Mouse (Mus musculus) heart, adult 9 months (tissue): ENCODE measurements around the gene Cpne9.

Experiments
- DNase-seq, 2 experiments: peaks; one replicate each; pipeline ENCODE4 v3.0.0; 2022; ENCODE audit warnings: low spot score in 2 of 2

Cpne9 gene

GRCm38 (mm10) chr6:113282101-113282802 is at the start of gene Cpne9:
TSS of gene Cpne9 (plus strand) at chr6:113282307.
- DNase-seq = no peak

GRCm38 (mm10) chr6:113235141-113235540 is 47.0 kb upstream of the Cpne9 start:
- no peak for DNase-seq

- DNase-seq = peak; percentile 99
These were observed 44.4 kb upstream of the Cpne9 start, which contains the start of gene Mtmr14 for GRCm38 (mm10) chr6:113237542-113238270. TSS of gene Mtmr14 (plus strand) at chr6:113237843.

GRCm38 (mm10) chr6:113238442-113238841 is 43.7 kb upstream of the Cpne9 start:
- peak in 1 of 2 experiments; percentile 11 for DNase-seq

GRCm38 (mm10) chr6:113242753-113243152 is 39.4 kb upstream of the Cpne9 start:
- DNase-seq = no peak

GRCm38 (mm10) chr6:113245585-113245984 is 36.5 kb upstream of the Cpne9 start:
- no peak for DNase-seq

GRCm38 (mm10) chr6:113250786-113251185 is 31.3 kb upstream of the Cpne9 start:
- no peak for DNase-seq

GRCm38 (mm10) chr6:113251921-113252320 is 30.2 kb upstream of the Cpne9 start:
- no peak for DNase-seq

- peak in 1 of 2 experiments; percentile 21 for DNase-seq
These were observed 27.2 kb upstream of the Cpne9 start for GRCm38 (mm10) chr6:113254899-113255298.

GRCm38 (mm10) chr6:113261174-113261858 is 20.8 kb upstream of the Cpne9 start:
- DNase-seq = no peak

- no peak for DNase-seq
These were observed 18.6 kb upstream of the Cpne9 start for GRCm38 (mm10) chr6:113263531-113263930.

- no peak for DNase-seq
These were observed 17.7 kb upstream of the Cpne9 start for GRCm38 (mm10) chr6:113264429-113264828.

- DNase-seq = no peak
These were observed 15.0 kb upstream of the Cpne9 start for GRCm38 (mm10) chr6:113266996-113267655.

GRCm38 (mm10) chr6:113267988-113268387 is 14.1 kb upstream of the Cpne9 start:
- no peak for DNase-seq

- DNase-seq = no peak
These were observed 9.7 kb upstream of the Cpne9 start for GRCm38 (mm10) chr6:113272365-113272764.

- DNase-seq = no peak
These were observed 5.3 kb upstream of the Cpne9 start for GRCm38 (mm10) chr6:113276846-113277245.

GRCm38 (mm10) chr6:113281676-113282075 is 431 bp upstream of the Cpne9 start:
- no peak for DNase-seq

- DNase-seq = no peak
These were observed 862 bp downstream of the Cpne9 start for GRCm38 (mm10) chr6:113282969-113283368.

GRCm38 (mm10) chr6:113283500-113283899 is 1.4 kb downstream of the Cpne9 start:
- DNase-seq = no peak

- DNase-seq = no peak
These were observed 2.8 kb downstream of the Cpne9 start for GRCm38 (mm10) chr6:113284931-113285330.

GRCm38 (mm10) chr6:113286316-113286715 is 4.2 kb downstream of the Cpne9 start:
- no peak for DNase-seq

- no peak for DNase-seq
These were observed 5.1 kb downstream of the Cpne9 start for GRCm38 (mm10) chr6:113287236-113287635.
